15 mouse cellular contexts compared by ENCODE assay signal in genomic region chr12:40797561-40798343, GRCm38 (mm10).
A peak's percentile ranks its signal among the peaks of the same experiment; 100 is the strongest.
DNase-seq lines count a peak whose midpoint lies in the region; ATAC-seq and TF ChIP-seq lines count a peak whose summit lies in the region.
"Had no signal": no experiment of that assay in that cellular context is flagged by ENCODE, and none has a peak within 500 bp of the region (broad histone marks: within the 10 kb centered on the region; RNA-seq: fewer than 3 reads in every experiment).

No protein-coding gene starts in this region.

- no peaks in the 10 kb centered on the region for H3K9me3 ChIP-seq in heart, embryonic 10.5 days
- no peaks in the 10 kb centered on the region for H3K9me3 ChIP-seq in forebrain, embryonic 16.5 days (ENCODE audit: control insufficient read depth, low read length)
- H3K9me3 ChIP-seq in midbrain, embryonic 16.5 days (replicated peaks; ENCODE audit: control insufficient read depth, low read length, poor library complexity, severe bottlenecking): no peaks in the 10 kb centered on the region

- peak; percentile 74 for ATAC-seq in forebrain, embryonic 16.5 days
- ATAC-seq in midbrain, embryonic 16.5 days: no peak

- WGBS in heart, embryonic 10.5 days: 52% methylated on average over 9 of the region's 9 CpGs
- 14% methylated on average over 9 of the region's 9 CpGs for WGBS in forebrain, embryonic 16.5 days
- 45% methylated on average over 9 of the region's 9 CpGs for WGBS in midbrain, embryonic 16.5 days

- H3K4me1 ChIP-seq in heart, embryonic 10.5 days: peaks cover 8% of the 10 kb centered on the region
- H3K4me1 ChIP-seq in forebrain, embryonic 16.5 days (replicated peaks; ENCODE audit: control insufficient read depth, insufficient read depth, low read length): peaks cover 25% of the 10 kb centered on the region
- peaks cover 17% of the 10 kb centered on the region for H3K4me1 ChIP-seq in midbrain, embryonic 16.5 days (ENCODE audit: control insufficient read depth, insufficient read depth, low read length)

- no peaks in the 10 kb centered on the region for H3K36me3 ChIP-seq in heart, embryonic 10.5 days
- H3K36me3 ChIP-seq in forebrain, embryonic 16.5 days (ENCODE audit: control insufficient read depth, insufficient read depth): no peaks in the 10 kb centered on the region
- 0 out of 2 replicates have a peak, but pooled peaks cover 3% of the 10 kb centered on the region for H3K36me3 ChIP-seq in midbrain, embryonic 16.5 days (ENCODE audit: control insufficient read depth, insufficient read depth, low read length)

- H3K27me3 ChIP-seq in heart, embryonic 10.5 days (ENCODE audit: insufficient read depth, poor library complexity, severe bottlenecking): peaks cover 4% of the 10 kb centered on the region; the same call in 1 of the 2 replicates
- H3K27me3 ChIP-seq in forebrain, embryonic 16.5 days (replicated peaks; ENCODE audit: control insufficient read depth, insufficient read depth, low read length): no peaks in the 10 kb centered on the region
- no peaks in the 10 kb centered on the region for H3K27me3 ChIP-seq in midbrain, embryonic 16.5 days (ENCODE audit: control insufficient read depth, insufficient read depth, low read depth, low read length)

- TF ChIP-seq CTCF in layer of hippocampus, adult 2 months (conservative IDR thresholded peaks at IDR 0.05): no peak

- intact Hi-C loops in heart, postnatal 36 days (cut with DNase I): no loop called here

- peak overlapping the region; percentile 4; the same call in 1 of the 2 replicates for H3K4me2 ChIP-seq in forebrain, embryonic 16.5 days (ENCODE audit: low read length)
- H3K4me2 ChIP-seq in midbrain, embryonic 16.5 days (ENCODE audit: low read length): no peak overlapping the region

- no peak for DNase-seq in heart, embryonic 10.5 days (ENCODE audit: low spot score)
- DNase-seq in heart, postnatal 36 days: no peak
- peak in 1 of 2 experiments; percentile 31 for DNase-seq in layer of hippocampus, adult 2 months (ENCODE audit: low spot score in 2 of 2)
- DNase-seq in layer of hippocampus, adult 9-10 months (ENCODE audit: low spot score): no peak
- peak; percentile 7 for DNase-seq in CD4-positive helper T cell, adult 2 months (ENCODE audit: low read depth, low spot score)
- no peak for DNase-seq in right cerebral cortex, postnatal 25 days
- DNase-seq: adrenal gland, postnatal 14 days; B cell, adult 2 months; cerebellum, adult 11 months; gastrocnemius, postnatal 10 days; kidney, adult 2 months; midbrain, embryonic 14.5 days; spleen, adult 18-20 months had no signal

- 0 out of 2 replicates have a peak overlapping the region, but pooled peaks have one; percentile 8 for H3K4me3 ChIP-seq in heart, embryonic 10.5 days
- H3K4me3 ChIP-seq in layer of hippocampus, adult 2 months: no peak overlapping the region
- H3K4me3 ChIP-seq in forebrain, embryonic 16.5 days (replicated peaks; ENCODE audit: low read length): no peak overlapping the region
- no peak overlapping the region for H3K4me3 ChIP-seq in midbrain, embryonic 16.5 days (ENCODE audit: low read depth, low read length)

- no peak overlapping the region; the same call in 1 of the 2 replicates for H3K27ac ChIP-seq in heart, embryonic 10.5 days
- peak overlapping the region; percentile 89 for H3K27ac ChIP-seq in layer of hippocampus, adult 2 months
- H3K27ac ChIP-seq in forebrain, embryonic 16.5 days (ENCODE audit: low read length): no peak overlapping the region
- no peak overlapping the region; the same call in 1 of the 2 replicates for H3K27ac ChIP-seq in midbrain, embryonic 16.5 days (ENCODE audit: low read length)

- H3K9ac ChIP-seq in forebrain, embryonic 16.5 days (replicated peaks; ENCODE audit: low read depth, low read length): no peak overlapping the region
- H3K9ac ChIP-seq in midbrain, embryonic 16.5 days (ENCODE audit: low read depth, low read length): no peak overlapping the region
